Mouse (Mus musculus) heart, postnatal 14 days (tissue): Measurements from ENCODE around the gene Dirc2. TPM values are rescaled to one million over a fixed set of nuclear protein-coding genes. Genes with fewer than 3 reads are reported as not detected.

Experiments used
- total RNA-seq, 2 experiments: library from RNA; stranded (reverse); gene quantifications; 2 replicates each; pipeline ENCODE4 v1.2.3; 2021

Gene Dirc2
- total RNA-seq, 2 experiments from 2014 or later = 56.2 to 61.5 TPM

Other genes starting within 250 kb of the Dirc2 start
- gene Sema5b, start 228.2 kb downstream of the Dirc2 start, total RNA-seq = under 1 TPM; 0.96 to 1.00 TPM
- 1 to 10 TPM; 2.9 to 3.0 TPM for gene Hspbap1, start 1.0 kb upstream of the Dirc2 start, total RNA-seq
- 10 to 100 TPM in 1 of 2 experiments, 1 to 10 TPM in 1; 9.8 to 10.0 TPM for gene Parp14, start 102.2 kb upstream of the Dirc2 start, total RNA-seq
- 10 to 100 TPM; 11.5 to 13.0 TPM for gene Parp9, start 169.1 kb upstream of the Dirc2 start, total RNA-seq
- 1 to 10 TPM; 9.4 to 9.9 TPM for gene Dtx3l, start 169.8 kb upstream of the Dirc2 start, total RNA-seq
- gene Kpna1, start 209.4 kb upstream of the Dirc2 start, total RNA-seq = 10 to 100 TPM; 89.2 to 91.3 TPM